Mouse (Mus musculus) lung, adult 2 months (tissue): ENCODE measurements around the gene Nrxn3.

Experiments used
- CTCF ChIP-seq: fragments of 200-500 bp; IDR thresholded peaks from 2 replicates; pipeline ENCODE4 v1.5.1; 2011; ENCODE audit warnings: mild to moderate bottlenecking, low read length, control low read depth; ENCODE audit not compliant: insufficient read depth
- POLR2A ChIP-seq: fragments of 200-500 bp; IDR thresholded peaks from 2 replicates; pipeline ENCODE4 v1.6.1; 2011; ENCODE audit warnings: low read depth, mild to moderate bottlenecking, control low read depth, low read length, borderline replicate concordance; ENCODE audit errors: extremely low read depth

DNA sequence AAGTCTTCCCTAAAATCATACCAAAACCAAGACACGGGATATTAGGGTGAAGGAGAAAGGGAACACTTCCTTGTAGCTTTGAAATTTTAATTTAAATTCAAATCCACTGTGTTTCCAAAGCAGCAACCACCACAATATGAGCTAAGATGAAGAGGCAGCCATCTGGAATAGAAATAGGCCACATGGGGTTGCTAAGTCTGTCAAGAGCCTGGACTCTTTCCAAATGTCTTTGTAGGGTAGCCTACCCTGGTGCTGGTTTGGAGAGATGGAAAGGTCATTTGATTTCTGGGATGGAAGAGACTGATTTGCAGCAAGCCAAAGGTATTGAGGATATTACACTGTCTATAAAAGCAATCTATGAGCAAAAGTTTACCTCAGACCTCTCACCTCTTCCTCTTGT lies 539.6 kb downstream of the Nrxn3 start:
- no peak for TF ChIP-seq CTCF
- TF ChIP-seq POLR2A = no peak
